Mouse (Mus musculus) embryonic facial prominence, embryonic 10.5 days (tissue): ENCODE measurements at regions not wholly inside any gene's neighbourhood (a gene's known extent, or its start where the extent isn't known, plus 50 kb on each side); places are given as distances from the start of the nearest gene placed in this dataset.

Source experiments
- DNase-seq: peaks from one replicate; pipeline ENCODE4 v3.0.0-alpha.2; 2017; ENCODE audit warnings: low spot score
- H3K27ac ChIP-seq: fragments of 300-500 bp; sonication (generic); replicated peaks from 2 replicates; pipeline ENCODE4 v1.5.1; 2016; ENCODE audit warnings: mild to moderate bottlenecking
- H3K27me3 ChIP-seq: fragments of 300-500 bp; sonication (generic); replicated peaks from 2 replicates; pipeline ENCODE4 v1.6.1; 2016; ENCODE audit warnings: low read depth, mild to moderate bottlenecking; ENCODE audit not compliant: poor library complexity, severe bottlenecking
- H3K36me3 ChIP-seq: fragments of 300-500 bp; sonication (generic); replicated peaks from 2 replicates; pipeline ENCODE4 v1.6.1; 2016; ENCODE audit warnings: mild to moderate bottlenecking, moderate library complexity
- H3K4me1 ChIP-seq: fragments of 300-500 bp; sonication (generic); 2 replicates; pipeline ENCODE4 v1.6.1; 2016
- H3K4me3 ChIP-seq: fragments of 300-500 bp; sonication (generic); 2 replicates; pipeline ENCODE4 v1.5.1; 2016; ENCODE audit warnings: mild to moderate bottlenecking, moderate library complexity
- H3K9me3 ChIP-seq: fragments of 300-500 bp; sonication (generic); 2 replicates; pipeline ENCODE4 v1.6.1; 2016; ENCODE audit warnings: mild to moderate bottlenecking
- WGBS: fragments of 180-500 bp; shearing (Covaris S2); methylation state at CpG from one replicate; pipeline ENCODE4 v1.1.7; 2016; 5-methylcytosine and 5-hydroxymethylcytosine counted together

DNA sequence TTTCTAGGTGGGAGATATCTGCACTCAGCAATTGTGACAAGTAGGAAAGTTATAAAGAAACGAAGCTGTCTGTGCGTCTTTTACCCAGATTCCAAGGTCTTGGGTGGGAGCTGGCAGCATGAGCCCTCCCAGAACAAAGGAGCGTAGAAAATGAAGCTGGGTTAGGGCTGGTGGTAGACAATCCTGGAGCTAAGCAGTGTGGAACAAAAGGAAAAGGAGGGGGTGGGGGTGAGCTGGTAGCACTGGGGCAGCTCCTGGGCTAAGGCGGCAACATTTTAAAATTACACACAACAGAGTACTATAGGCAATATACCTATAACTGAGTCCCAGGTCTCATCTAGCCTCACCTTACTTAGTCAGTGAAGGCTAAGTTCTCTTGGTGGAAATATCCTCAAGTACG lies 235.6 kb upstream of the Cited2 start:
- no peaks in the 10 kb centered on the region for H3K27me3 ChIP-seq
- DNase-seq: no peak
- H3K36me3 ChIP-seq: no peaks in the 10 kb centered on the region
- 84% methylated on average over 5 of the region's 5 CpGs for WGBS
- H3K4me3 ChIP-seq: no peak overlapping the region
- no peaks in the 10 kb centered on the region for H3K9me3 ChIP-seq
- no peak overlapping the region for H3K27ac ChIP-seq
- H3K4me1 ChIP-seq: no peaks in the 10 kb centered on the region

DNA sequence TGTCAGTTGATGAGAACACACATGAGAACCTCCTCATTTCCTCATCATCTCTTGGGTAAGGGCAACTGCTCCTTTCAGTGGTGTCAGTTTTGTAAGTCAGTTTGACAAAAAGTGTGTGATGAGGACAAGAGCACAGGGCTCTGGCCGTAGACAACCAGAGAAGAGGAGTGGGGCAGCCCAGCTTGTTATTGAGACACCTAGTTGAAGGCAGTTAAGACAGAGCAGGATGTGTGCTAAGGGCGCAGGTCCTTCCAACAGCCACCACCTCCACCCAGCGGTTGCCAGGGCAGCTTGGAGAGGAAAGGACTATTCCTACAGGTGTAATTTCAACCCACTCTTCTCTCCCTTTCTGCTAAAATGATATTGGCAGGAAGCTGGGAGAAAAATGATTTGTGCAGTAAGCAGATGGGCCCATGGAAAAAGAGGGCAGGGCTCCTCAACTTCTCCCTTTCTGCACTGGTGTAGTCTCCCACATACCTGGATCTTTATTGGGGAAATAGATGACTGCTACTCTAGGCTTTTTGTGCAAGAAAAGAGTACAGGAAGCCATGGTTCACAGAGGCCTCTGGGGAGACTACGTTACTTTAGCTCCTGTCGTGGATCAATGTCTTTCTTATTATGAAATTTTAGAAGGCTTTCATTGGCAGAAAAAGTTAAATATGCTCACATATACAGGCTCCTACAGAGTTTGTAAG lies 231.3 kb upstream of the Cited2 start:
- no peak for DNase-seq
- no peaks in the 10 kb centered on the region for H3K9me3 ChIP-seq
- no peaks in the 10 kb centered on the region for H3K4me1 ChIP-seq
- 90% methylated on average over 5 of the region's 5 CpGs for WGBS
- H3K36me3 ChIP-seq: no peaks in the 10 kb centered on the region
- no peak overlapping the region for H3K27ac ChIP-seq
- H3K27me3 ChIP-seq: no peaks in the 10 kb centered on the region
- no peak overlapping the region for H3K4me3 ChIP-seq

- DNase-seq: no peak
- H3K9me3 ChIP-seq: no peaks in the 10 kb centered on the region
- no peaks in the 10 kb centered on the region for H3K4me1 ChIP-seq
- H3K27ac ChIP-seq: no peak overlapping the region
- H3K36me3 ChIP-seq: no peaks in the 10 kb centered on the region
- no peak overlapping the region for H3K4me3 ChIP-seq
- no peaks in the 10 kb centered on the region for H3K27me3 ChIP-seq
- WGBS: 87% methylated on average over 6 of the region's 6 CpGs
These were observed 229.9 kb upstream of the Cited2 start for GRCm38 (mm10) chr10:17493137-17493536.

DNA sequence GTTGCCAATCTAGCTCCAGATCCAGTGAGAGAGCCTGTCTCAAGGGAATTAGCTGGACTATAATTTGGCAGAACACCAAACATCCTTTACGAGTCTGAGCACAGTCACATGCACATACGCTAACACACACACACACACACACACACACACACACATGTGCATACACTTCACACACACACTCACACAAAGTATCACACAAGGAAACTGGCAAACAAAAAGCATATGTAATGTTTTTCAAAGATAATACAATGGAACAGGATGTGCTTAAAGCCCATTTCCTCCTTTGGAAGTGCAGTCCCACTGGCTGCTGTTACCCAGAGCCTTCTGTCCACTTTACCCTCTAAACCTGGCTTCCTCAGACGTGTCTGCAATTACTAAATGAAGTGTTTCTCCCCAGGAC lies 226.2 kb upstream of the Cited2 start:
- 77% methylated on average over 3 of the region's 3 CpGs for WGBS

DNA sequence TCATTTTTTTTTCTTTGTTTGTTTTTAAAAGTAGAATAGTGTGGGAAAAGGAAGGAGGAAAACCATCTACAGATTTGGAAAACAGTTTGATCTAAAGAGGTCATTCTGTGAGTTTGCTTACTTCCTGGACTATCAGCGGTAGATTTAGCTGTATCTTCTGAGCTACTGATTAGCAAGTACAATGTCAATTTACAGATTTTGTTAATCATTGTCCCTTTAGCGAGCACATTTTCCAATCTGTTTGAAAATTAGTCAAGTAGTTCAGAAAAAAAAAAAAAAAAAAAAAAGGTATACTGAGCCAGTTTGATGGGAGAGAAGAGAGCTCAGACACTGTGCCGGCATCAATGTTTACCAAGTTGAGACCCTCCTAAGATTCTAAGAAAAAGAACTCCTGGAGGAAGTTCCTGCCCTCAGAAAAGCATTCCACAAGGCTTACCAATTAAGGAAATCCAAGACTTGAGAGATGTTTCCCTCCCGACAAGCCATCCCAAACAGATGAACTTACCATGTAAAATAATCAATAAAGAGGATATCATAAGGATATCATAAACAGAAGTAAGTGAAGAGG lies 212.3 kb upstream of the Cited2 start:
- DNase-seq: no peak
- peaks cover 9% of the 10 kb centered on the region for H3K4me1 ChIP-seq
- no peak overlapping the region for H3K4me3 ChIP-seq
- H3K27me3 ChIP-seq: no peaks in the 10 kb centered on the region
- peaks cover 6% of the 10 kb centered on the region for H3K9me3 ChIP-seq
- no peak overlapping the region for H3K27ac ChIP-seq
- no peaks in the 10 kb centered on the region for H3K36me3 ChIP-seq
- WGBS: 76% methylated on average over 4 of the region's 4 CpGs

More for the DNA sequence above, 226.2 kb upstream of the Cited2 start:
- peaks cover 7% of the 10 kb centered on the region for H3K9me3 ChIP-seq
- H3K36me3 ChIP-seq: no peaks in the 10 kb centered on the region
- H3K4me1 ChIP-seq: no peaks in the 10 kb centered on the region
- no peaks in the 10 kb centered on the region for H3K27me3 ChIP-seq
- H3K4me3 ChIP-seq: no peak overlapping the region
- DNase-seq: no peak
- no peak overlapping the region for H3K27ac ChIP-seq

DNA sequence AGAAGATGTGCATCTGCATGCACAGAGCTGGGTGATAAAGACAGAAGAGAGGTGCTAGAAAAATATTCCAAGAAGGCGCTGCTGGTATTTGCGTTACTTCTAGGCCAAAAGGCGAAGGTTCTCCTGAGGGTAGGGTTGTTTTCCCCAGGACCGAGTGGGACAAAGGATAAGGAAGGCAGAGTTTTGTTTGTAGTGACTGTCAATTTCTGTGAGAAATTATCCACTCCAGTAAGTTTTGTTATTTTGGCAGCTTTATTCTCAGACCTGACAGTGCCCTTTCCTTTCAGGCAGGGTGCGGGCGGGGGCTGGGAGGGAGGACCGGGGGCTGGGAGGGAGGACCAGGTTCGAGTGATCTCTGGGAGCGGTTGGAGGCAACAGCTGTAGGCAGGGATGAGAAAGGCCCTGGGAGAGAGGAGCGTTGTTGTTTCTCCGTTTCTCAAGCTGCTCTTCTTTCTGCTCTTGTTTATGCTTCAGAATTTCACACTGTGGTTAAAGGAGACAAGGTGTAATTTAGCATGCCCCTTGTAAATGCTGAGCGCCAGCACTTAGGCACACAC lies 211.2 kb upstream of the Cited2 start:
- H3K27ac ChIP-seq: peak overlapping the region; percentile 71
- peaks cover 9% of the 10 kb centered on the region for H3K4me1 ChIP-seq
- H3K9me3 ChIP-seq: no peaks in the 10 kb centered on the region
- WGBS: 44% methylated on average over 12 of the region's 12 CpGs
- DNase-seq: peak; percentile 22
- no peaks in the 10 kb centered on the region for H3K36me3 ChIP-seq
- no peaks in the 10 kb centered on the region for H3K27me3 ChIP-seq
- no peak overlapping the region for H3K4me3 ChIP-seq

DNA sequence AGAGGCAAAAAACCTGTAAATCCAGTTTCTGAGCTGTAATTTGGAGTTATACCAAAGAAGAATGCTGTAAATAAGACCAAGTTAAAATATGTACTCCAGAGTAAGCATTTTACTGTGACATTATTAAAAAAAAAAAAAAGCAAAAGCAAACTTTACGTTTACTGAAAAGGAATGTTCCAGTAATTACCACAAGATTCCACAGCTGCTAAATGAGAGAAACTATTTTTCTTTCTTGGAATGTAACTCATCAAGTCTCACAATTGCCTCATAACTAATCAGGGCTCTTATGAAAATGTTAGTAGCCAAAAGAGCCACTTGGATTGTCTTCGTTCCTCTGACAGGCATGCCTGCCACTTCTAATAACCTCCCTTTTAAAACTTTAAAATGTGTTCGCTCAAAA lies 210.5 kb upstream of the Cited2 start:
- no peaks in the 10 kb centered on the region for H3K9me3 ChIP-seq
- H3K4me1 ChIP-seq: peaks cover 9% of the 10 kb centered on the region
- no peak overlapping the region for H3K4me3 ChIP-seq
- 79% methylated on average over 3 of the region's 3 CpGs for WGBS
- H3K36me3 ChIP-seq: no peaks in the 10 kb centered on the region
- H3K27ac ChIP-seq: no peak overlapping the region
- DNase-seq: no peak
- no peaks in the 10 kb centered on the region for H3K27me3 ChIP-seq

DNA sequence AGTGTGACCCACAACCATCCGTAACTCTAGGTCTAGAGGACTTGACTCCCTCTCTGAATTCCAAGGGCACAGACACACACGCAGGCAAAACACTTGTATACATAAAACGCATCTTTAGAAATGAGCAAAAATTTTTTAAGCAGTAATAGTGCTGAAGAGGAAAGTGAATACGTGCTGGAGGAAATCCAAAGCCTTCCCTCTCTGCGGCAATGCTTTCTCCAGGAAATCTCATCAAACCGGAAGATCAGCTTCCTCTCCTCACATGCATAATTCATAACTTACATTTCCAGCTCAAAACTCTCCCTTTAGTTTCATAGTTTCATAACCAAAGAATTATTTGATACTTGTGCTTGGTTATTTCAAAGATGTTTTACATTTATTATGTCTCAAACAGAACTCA lies 209.3 kb upstream of the Cited2 start:
- 94% methylated on average over 6 of the region's 6 CpGs for WGBS
- Histone ChIP-seq H3K4me1 (peaks cover 9% of the 10 kb centered on the region), H3K36me3 (no peaks in the 10 kb centered on the region), H3K4me3 (no peak overlapping the region), H3K27me3 (no peaks in the 10 kb centered on the region), H3K9me3 (no peaks in the 10 kb centered on the region), H3K27ac (no peak overlapping the region)
- DNase-seq: no peak

DNA sequence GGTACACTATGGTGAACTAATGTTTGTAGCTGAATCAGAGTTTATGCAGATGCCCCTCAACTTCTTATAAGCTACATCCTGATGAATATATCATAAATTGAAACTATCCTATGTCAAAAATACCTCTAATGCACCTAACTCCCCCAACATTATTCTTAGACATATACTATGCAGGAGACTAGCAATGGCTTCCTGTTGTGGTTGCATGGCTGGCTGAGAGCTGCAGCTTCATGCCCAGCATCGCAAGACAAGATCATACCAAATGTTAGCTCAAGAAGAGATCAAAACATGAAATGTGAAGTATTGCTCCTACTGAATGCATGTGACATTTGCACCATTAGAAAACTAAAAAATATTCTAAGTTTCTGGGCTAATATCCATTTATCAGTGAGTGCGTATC lies 206.9 kb upstream of the Cited2 start:
- Histone ChIP-seq H3K4me3 (no peak overlapping the region), H3K27ac (no peak overlapping the region), H3K27me3 (no peaks in the 10 kb centered on the region), H3K9me3 (no peaks in the 10 kb centered on the region), H3K4me1 (peaks cover 7% of the 10 kb centered on the region), H3K36me3 (no peaks in the 10 kb centered on the region)
- 95% methylated on average over 2 of the region's 2 CpGs for WGBS
- DNase-seq: no peak

GRCm38 (mm10) chr10:17518423-17519175 lies 204.4 kb upstream of the Cited2 start:
- no peak overlapping the region for H3K4me3 ChIP-seq
- DNase-seq: no peak
- H3K36me3 ChIP-seq: no peaks in the 10 kb centered on the region
- H3K4me1 ChIP-seq: peaks cover 6% of the 10 kb centered on the region
- no peak overlapping the region for H3K27ac ChIP-seq
- WGBS: 70% methylated on average over 9 of the region's 9 CpGs
- H3K27me3 ChIP-seq: no peaks in the 10 kb centered on the region
- no peaks in the 10 kb centered on the region for H3K9me3 ChIP-seq

DNA sequence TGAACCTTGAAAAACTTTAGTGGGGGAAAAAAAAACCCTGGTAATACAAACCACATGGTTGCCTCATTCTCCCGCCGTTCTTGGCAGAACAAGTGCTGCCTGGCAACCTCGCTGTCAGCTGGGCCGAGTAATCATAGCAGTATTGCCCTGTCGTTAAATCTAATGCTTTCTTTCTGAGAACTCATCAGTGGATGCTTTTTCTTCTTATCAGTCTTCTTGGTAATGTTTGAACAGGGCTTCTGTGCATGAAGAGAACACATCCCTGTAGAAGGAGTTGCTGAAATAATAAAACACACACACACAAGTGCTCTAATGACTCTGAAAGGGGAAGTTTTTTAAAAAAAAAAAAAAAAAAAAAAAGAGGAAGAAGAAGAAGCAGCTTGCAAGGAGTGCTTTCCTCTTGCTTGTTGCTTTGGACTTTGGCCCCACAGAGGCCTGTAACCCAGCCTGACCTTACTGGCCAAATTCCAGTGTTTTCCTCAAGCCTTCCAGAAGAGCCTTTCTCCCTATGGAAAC lies 200.9 kb upstream of the Cited2 start:
- 30% methylated on average over 5 of the region's 5 CpGs for WGBS

GRCm38 (mm10) chr10:17523558-17524328 lies 199.3 kb upstream of the Cited2 start:
- Histone ChIP-seq H3K36me3 (no peaks in the 10 kb centered on the region), H3K27me3 (no peaks in the 10 kb centered on the region), H3K4me1 (peaks cover 11% of the 10 kb centered on the region), H3K9me3 (no peaks in the 10 kb centered on the region), H3K4me3 (no peak overlapping the region), H3K27ac (no peak overlapping the region)
- DNase-seq: no peak
- 74% methylated on average over 6 of the region's 6 CpGs for WGBS

More for the DNA sequence above, 200.9 kb upstream of the Cited2 start:
- Histone ChIP-seq H3K36me3 (no peaks in the 10 kb centered on the region), H3K4me3 (no peak overlapping the region), H3K27me3 (no peaks in the 10 kb centered on the region), H3K27ac (no peak overlapping the region), H3K4me1 (peaks cover 6% of the 10 kb centered on the region), H3K9me3 (no peaks in the 10 kb centered on the region)
- DNase-seq: peak; percentile 67
